Mouse (Mus musculus): Measurements from ENCODE around the gene Slc22a2.

- no peak for TF ChIP-seq POLR2A (IDR thresholded peaks at IDR 0.05; ENCODE audit: borderline replicate concordance, control insufficient read depth, low read depth, low read length)
- TF ChIP-seq CTCF (IDR thresholded peaks at IDR 0.05; ENCODE audit: control insufficient read depth, insufficient read depth, low read length) = no peak
These were observed 6.8 kb upstream of the Slc22a2 start for GRCm38 (mm10) chr17:12577096-12577495.

Measured in bone marrow, adult 2 months (tissue).